In genomic region chrX:37110193-37110880, GRCm38 (mm10) we compare ENCODE assay signal across 7 mouse cellular contexts. TPM values are rescaled to one million over a fixed set of nuclear protein-coding genes. Genes with fewer than 3 reads are reported as not detected.
DNase-seq lines count a peak whose midpoint lies in the region; ATAC-seq lines count a peak whose summit lies in the region.

TSS of gene Upf3b (minus strand) at chrX:37110322.

- H3K27me3 ChIP-seq in intestine, embryonic 15.5 days (replicated peaks), result no peaks in the 10 kb centered on the region
- H3K27me3 ChIP-seq in midbrain, embryonic 10.5 days (ENCODE audit: low read depth, poor library complexity, severe bottlenecking), result peaks cover 2% of the 10 kb centered on the region

- intact Hi-C loops in gastrocnemius, postnatal 36 days (cut with DNase I), result no loop called here
- intact Hi-C loops in left cerebral cortex, postnatal 25 days (cut with DNase I), result no loop called here

- DNase-seq in adrenal gland, adult 2 months, result peak; percentile 94
- peak; percentile 87 for DNase-seq in embryo, embryonic 11.5 days (ENCODE audit: low read depth, low spot score)
- DNase-seq in gastrocnemius, postnatal 36 days, result peak; percentile 80 to 85
- DNase-seq in left cerebral cortex, postnatal 25 days (ENCODE audit: low spot score in 2 of 2), result peak; percentile 86 to 96
- DNase-seq in midbrain, embryonic 10.5 days (ENCODE audit: low spot score), result peak; percentile 89
- DNase-seq in right cerebral cortex, postnatal 4 days, result peak; percentile 81

- no peaks in the 10 kb centered on the region for H3K4me1 ChIP-seq in intestine, embryonic 15.5 days (replicated peaks)
- no peaks in the 10 kb centered on the region for H3K4me1 ChIP-seq in midbrain, embryonic 10.5 days

- peak; percentile 99 for ATAC-seq in intestine, embryonic 15.5 days

- WGBS in intestine, embryonic 15.5 days, result 22% methylated on average over 30 of the region's 30 CpGs
- 22% methylated on average over 30 of the region's 30 CpGs for WGBS in midbrain, embryonic 10.5 days

- peak within 1 kb of the TSS; percentile 64 for H3K9ac ChIP-seq in intestine, embryonic 15.5 days

- no peaks in the 10 kb centered on the region for H3K9me3 ChIP-seq in intestine, embryonic 15.5 days
- H3K9me3 ChIP-seq in midbrain, embryonic 10.5 days (replicated peaks), result no peaks in the 10 kb centered on the region

- peak within 1 kb of the TSS; percentile 52 for H3K4me3 ChIP-seq in intestine, embryonic 15.5 days (replicated peaks)
- peak within 1 kb of the TSS; percentile 63 for H3K4me3 ChIP-seq in midbrain, embryonic 10.5 days

- H3K4me2 ChIP-seq in intestine, embryonic 15.5 days (replicated peaks), result peak within 1 kb of the TSS; percentile 62

- no peaks in the 10 kb centered on the region for H3K36me3 ChIP-seq in intestine, embryonic 15.5 days
- peaks cover 14% of the 10 kb centered on the region for H3K36me3 ChIP-seq in midbrain, embryonic 10.5 days

- H3K27ac ChIP-seq in intestine, embryonic 15.5 days, result peak within 1 kb of the TSS; percentile 83
- H3K27ac ChIP-seq in midbrain, embryonic 10.5 days (replicated peaks), result peak within 1 kb of the TSS; percentile 86

RNA-seq across cellular contexts. Expression of gene Upf3b, which starts in this region (rescaled TPM):
- 10 to 100 TPM; 14.6 to 15.2 TPM for total RNA-seq in adrenal gland, adult 2 months (2021)
- 0.67 and 0.71 TPM in 2 replicates for polyA plus RNA-seq in adrenal gland, adult 2 months (2012; rRNA removed)
- 1 to 10 TPM; 8.4 to 9.7 TPM for total RNA-seq in gastrocnemius, postnatal 36 days (2021)
- polyA plus RNA-seq in intestine, embryonic 15.5 days (2015; fragmentation: Nextera tagmentation; extraction: Ambion mirVana), result 18.3 TPM in 2 replicates
- total RNA-seq in left cerebral cortex, postnatal 25 days (2021), result 10 to 100 TPM; 13.7 to 16.0 TPM
- polyA plus RNA-seq in midbrain, embryonic 10.5 days (2016; fragmentation: Nextera tagmentation; extraction: Ambion mirVana), result 19.3 and 20.8 TPM in 2 replicates

Comparison
In these comparisons a context has a peak if more than half of its experiments do, and no peak if none do; other contexts are left out.
1. Peak in every context shown above with its lines: DNase-seq, ATAC-seq, H3K4me3 ChIP-seq and H3K27ac ChIP-seq.
2. RNA of gene Upf3b (polyA plus RNA-seq): 19.3 to 20.8 TPM in midbrain, embryonic 10.5 days and 18.3 TPM in intestine, embryonic 15.5 days; 0.67 to 0.71 TPM in adrenal gland, adult 2 months; every median in the first group is over 10 times any median in the second.